Mouse (Mus musculus) midbrain, postnatal 0 days (tissue): Measurements from ENCODE around the gene Orm1. TPM values are rescaled to one million over a fixed set of nuclear protein-coding genes. Genes with fewer than 3 reads are reported as not detected.

Experiments
- ATAC-seq: fragments of 200-750 bp; cut with Nextera tagmentation; 2 replicates; pipeline ENCODE4 v1.8.0; 2017; ENCODE audit warnings: moderate number of reproducible peaks, mild to moderate bottlenecking, moderate TSS enrichment, moderate library complexity; ENCODE audit not compliant: low FRiP score
- DNase-seq: peaks from one replicate; pipeline ENCODE4 v3.0.0-alpha.2; 2015; ENCODE audit warnings: low spot score
- H3K27ac ChIP-seq: fragments of 300-500 bp; sonication (generic); 2 replicates; pipeline ENCODE4 v1.5.1; 2014; ENCODE audit warnings: low read depth, mild to moderate bottlenecking, low read length, mixed read lengths
- H3K27me3 ChIP-seq: fragments of 300-500 bp; sonication (generic); 2 replicates; pipeline ENCODE4 v1.6.1; 2014; ENCODE audit warnings: low read length, control low read depth, mixed read lengths; ENCODE audit not compliant: insufficient read depth
- H3K36me3 ChIP-seq: fragments of 300-500 bp; sonication (generic); 2 replicates; pipeline ENCODE4 v1.6.1; 2014; ENCODE audit warnings: low read length, control low read depth, mixed read lengths; ENCODE audit not compliant: insufficient read depth
- H3K4me1 ChIP-seq: fragments of 300-500 bp; sonication (generic); 2 replicates; pipeline ENCODE4 v1.6.1; 2014; ENCODE audit warnings: mild to moderate bottlenecking, control low read depth, antibody characterized with exemption, low read length, mixed read lengths; ENCODE audit not compliant: insufficient read depth
- H3K4me2 ChIP-seq: fragments of 300-500 bp; sonication (generic); 2 replicates; pipeline ENCODE4 v1.6.1; 2014; ENCODE audit warnings: low read depth, mild to moderate bottlenecking, low read length, mixed read lengths; ENCODE audit not compliant: poor library complexity, severe bottlenecking
- H3K4me3 ChIP-seq: fragments of 300-500 bp; sonication (generic); 2 replicates; pipeline ENCODE4 v1.5.1; 2014; ENCODE audit warnings: low read depth, mild to moderate bottlenecking, low read length, moderate library complexity
- H3K9ac ChIP-seq: fragments of 300-500 bp; sonication (generic); replicated peaks from 2 replicates; pipeline ENCODE4 v1.6.1; 2014; ENCODE audit warnings: mild to moderate bottlenecking, low read length, moderate library complexity, mixed read lengths; ENCODE audit not compliant: poor library complexity, severe bottlenecking
- H3K9me3 ChIP-seq: fragments of 300-500 bp; sonication (generic); 2 replicates; pipeline ENCODE4 v1.6.1; 2016; ENCODE audit warnings: low read length, control low read depth
- CTCF ChIP-seq: IDR thresholded peaks from 2 replicates; pipeline ENCODE4 v1.5.1; 2016; ENCODE audit warnings: antibody characterized with exemption, mild to moderate bottlenecking
- WGBS: fragments of 180-500 bp; shearing (Covaris S2); extraction: QIAGEN DNeasy Blood & Tissue Kit; methylation state at CpG from one replicate; pipeline ENCODE4 v1.1.7; 2014; 5-methylcytosine and 5-hydroxymethylcytosine counted together
- polyA plus RNA-seq: library from polyadenylated mRNA; unstranded; fragments of >200 nt; fragmentation: Nextera tagmentation; extraction: Ambion mirVana; gene quantifications from 2 replicates; pipeline ENCODE4 v1.2.1, GENCODE M21; 2015
- total RNA-seq: library from RNA; depleted of rRNA; stranded (reverse); fragments of >200 nt; gene quantifications from 2 replicates; pipeline ENCODE4 v1.2.3, GENCODE M21; 2014; rRNA removed

Gene Orm1
- total and polyA plus RNA-seq, 2 experiments from 2014 or later = not detected

DNA sequence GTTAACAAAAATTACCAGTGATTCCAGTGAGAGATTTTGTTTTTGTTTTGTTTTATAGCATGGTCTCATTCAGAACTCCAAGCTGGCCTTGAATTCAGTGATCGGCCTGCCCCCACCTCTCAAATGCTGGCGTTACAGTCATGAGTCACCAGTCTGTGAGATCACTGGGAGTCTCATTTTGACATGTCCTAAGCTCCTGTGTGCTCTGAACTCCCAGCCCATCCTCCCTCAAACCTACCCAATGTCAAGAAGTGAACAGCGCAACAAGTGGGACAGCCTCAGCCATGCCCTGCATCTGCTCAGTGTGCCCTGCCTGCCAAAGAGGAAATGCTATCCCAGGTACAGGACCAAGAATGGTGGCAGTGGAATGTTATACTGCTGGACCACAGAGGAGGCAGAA lies 40.9 kb downstream of the Orm1 start:
- no peak for DNase-seq
- 82% methylated on average over 3 of the region's 3 CpGs for WGBS

DNA sequence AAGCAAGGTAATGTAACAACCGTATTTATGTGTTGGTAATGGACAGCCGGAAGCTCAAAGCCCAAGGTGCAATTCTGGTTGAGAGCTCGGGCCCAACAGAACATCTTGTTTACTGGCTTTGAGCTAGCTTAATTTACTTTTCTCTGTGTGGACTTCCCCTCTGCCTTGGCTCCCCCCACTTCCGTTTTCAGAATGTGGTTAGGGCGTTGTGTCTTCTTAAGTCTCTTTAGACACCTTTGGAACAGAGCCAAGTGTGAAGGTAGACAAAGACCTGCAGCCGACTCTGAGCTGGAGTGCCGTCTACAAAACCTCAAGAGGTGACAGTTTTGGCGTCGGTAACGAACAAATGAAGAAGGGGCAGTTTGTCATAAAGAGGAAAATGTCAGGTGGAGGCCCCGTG lies 41.4 kb downstream of the Orm1 start:
- WGBS = 71% methylated on average over 11 of the region's 11 CpGs
- ATAC-seq (no peak), DNase-seq (no peak)

More for the DNA sequence above, 40.9 kb downstream of the Orm1 start:
- peaks cover 2% of the 10 kb centered on the region for H3K36me3 ChIP-seq
- H3K27ac ChIP-seq = no peak overlapping the region
- no peak for ATAC-seq
- peaks cover 3% of the 10 kb centered on the region; the same call in 1 of the 2 replicates for H3K4me1 ChIP-seq
- H3K9me3 ChIP-seq = no peaks in the 10 kb centered on the region
- H3K27me3 ChIP-seq = no peaks in the 10 kb centered on the region
- H3K9ac ChIP-seq = no peak overlapping the region
- no peak overlapping the region for H3K4me3 ChIP-seq
- no peak for TF ChIP-seq CTCF
- no peak overlapping the region for H3K4me2 ChIP-seq

DNA sequence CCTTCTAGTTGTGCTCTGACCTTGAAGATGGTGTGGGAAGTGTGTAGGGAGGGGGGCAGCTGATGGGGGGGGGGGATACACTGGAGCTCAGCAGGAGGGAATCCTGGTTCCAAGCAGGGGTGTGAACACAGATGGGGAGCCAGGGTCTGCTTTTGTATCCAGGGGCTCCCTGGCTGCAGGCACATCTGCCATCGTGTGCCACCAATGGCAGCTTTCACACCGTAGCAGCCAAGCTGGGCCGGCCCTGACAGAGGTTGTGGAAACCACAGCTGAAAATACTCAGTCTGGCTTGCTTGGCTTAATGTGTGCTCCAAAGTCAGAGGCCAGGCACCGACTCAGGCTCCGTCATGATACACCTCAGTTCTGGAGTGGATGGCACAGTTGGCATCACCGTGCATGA lies 43.7 kb downstream of the Orm1 start:
- H3K9ac ChIP-seq = no peak overlapping the region
- TF ChIP-seq CTCF = no peak
- ATAC-seq (no peak), DNase-seq (no peak)
- WGBS = 59% methylated on average over 6 of the region's 6 CpGs
- H3K27ac ChIP-seq = no peak overlapping the region
- H3K27me3 ChIP-seq = no peaks in the 10 kb centered on the region
- H3K36me3 ChIP-seq = no peaks in the 10 kb centered on the region; the same call in 1 of the 2 replicates
- H3K9me3 ChIP-seq = no peaks in the 10 kb centered on the region
- H3K4me3 ChIP-seq = no peak overlapping the region
- peaks cover 3% of the 10 kb centered on the region; the same call in 1 of the 2 replicates for H3K4me1 ChIP-seq
- no peak overlapping the region for H3K4me2 ChIP-seq

More for the DNA sequence above, 41.4 kb downstream of the Orm1 start:
- Histone ChIP-seq H3K27me3 (no peaks in the 10 kb centered on the region), H3K36me3 (no peaks in the 10 kb centered on the region; the same call in 1 of the 2 replicates), H3K4me2 (no peak overlapping the region), H3K9me3 (no peaks in the 10 kb centered on the region), H3K9ac (no peak overlapping the region), H3K4me3 (no peak overlapping the region), H3K4me1 (peaks cover 3% of the 10 kb centered on the region; the same call in 1 of the 2 replicates), H3K27ac (no peak overlapping the region)
- TF ChIP-seq CTCF = no peak

GRCm38 (mm10) chr4:63389121-63389886 lies 44.9 kb downstream of the Orm1 start:
- Histone ChIP-seq H3K9me3 (no peaks in the 10 kb centered on the region), H3K27ac (peak overlapping the region; percentile 65), H3K4me1 (peaks cover 3% of the 10 kb centered on the region; the same call in 1 of the 2 replicates), H3K4me2 (no peak overlapping the region), H3K36me3 (peaks cover 6% of the 10 kb centered on the region; the same call in 1 of the 2 replicates), H3K9ac (no peak overlapping the region; the same call in 1 of the 2 replicates), H3K27me3 (no peaks in the 10 kb centered on the region), H3K4me3 (no peak overlapping the region)
- DNase-seq (peak; percentile 41), ATAC-seq (peak; percentile 34)
- 0 out of 2 replicates have a peak, but pooled peaks have one; percentile 5 for TF ChIP-seq CTCF
- 24% methylated on average over 8 of the region's 8 CpGs for WGBS

DNA sequence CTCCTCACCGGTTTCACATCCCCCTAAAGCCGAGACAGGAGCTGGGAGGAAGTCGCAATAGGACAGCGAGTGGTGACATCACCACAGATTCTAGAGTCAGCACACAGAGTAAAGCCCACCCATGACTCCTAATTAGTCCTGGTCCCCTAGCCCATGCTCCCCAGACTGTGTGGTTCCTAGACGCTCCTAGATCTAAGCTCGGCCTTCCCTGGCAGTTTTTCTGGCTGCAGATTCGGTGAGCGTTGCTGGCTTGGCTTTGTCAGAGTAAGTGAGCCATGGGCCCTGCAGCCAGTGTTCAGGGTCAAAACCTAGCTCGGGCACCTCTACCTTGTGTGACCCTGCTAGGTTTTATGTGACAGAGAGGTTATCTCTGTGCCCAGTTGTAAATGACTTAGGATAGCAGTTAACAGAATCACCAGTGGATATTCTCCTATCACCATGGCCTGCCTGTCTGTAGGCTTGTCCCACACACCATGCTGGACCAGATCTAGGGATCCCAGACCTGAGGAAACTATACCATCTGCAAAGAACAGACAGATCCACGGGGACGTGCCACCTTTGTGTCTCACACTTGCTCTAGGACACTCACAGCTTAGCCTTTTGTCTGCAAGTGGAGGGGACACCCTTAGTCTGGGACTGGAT lies 45.6 kb downstream of the Orm1 start:
- H3K4me3 ChIP-seq = no peak overlapping the region
- H3K4me1 ChIP-seq = peaks cover 3% of the 10 kb centered on the region; the same call in 1 of the 2 replicates
- DNase-seq (peak; percentile 30), ATAC-seq (peak; percentile 53)
- no peaks in the 10 kb centered on the region for H3K27me3 ChIP-seq
- no peak overlapping the region for H3K9ac ChIP-seq
- H3K9me3 ChIP-seq = no peaks in the 10 kb centered on the region
- H3K27ac ChIP-seq = 0 out of 2 replicates have a peak overlapping the region, but pooled peaks have one; percentile 0
- H3K4me2 ChIP-seq = no peak overlapping the region
- 41% methylated on average over 11 of the region's 11 CpGs for WGBS
- H3K36me3 ChIP-seq = peaks cover 10% of the 10 kb centered on the region
- no peak for TF ChIP-seq CTCF

GRCm38 (mm10) chr4:63391322-63391721 lies 47.0 kb downstream of the Orm1 start:
- Histone ChIP-seq H3K27ac (no peak overlapping the region), H3K27me3 (no peaks in the 10 kb centered on the region), H3K4me1 (peaks cover 3% of the 10 kb centered on the region; the same call in 1 of the 2 replicates), H3K9me3 (no peaks in the 10 kb centered on the region), H3K9ac (no peak overlapping the region), H3K4me2 (no peak overlapping the region), H3K4me3 (no peak overlapping the region), H3K36me3 (peaks cover 11% of the 10 kb centered on the region)
- no peak for TF ChIP-seq CTCF
- ATAC-seq (no peak), DNase-seq (no peak)
- 90% methylated on average over 6 of the region's 6 CpGs for WGBS

Other genes starting within 250 kb of the Orm1 start
- not detected in 2 replicates for gene Ambp, start 189.8 kb upstream of the Orm1 start, total RNA-seq
- gene Ambp, start 189.8 kb upstream of the Orm1 start, polyA plus RNA-seq = not detected in 2 replicates
- 0.28 and 0.60 TPM in 2 replicates for gene Kif12, start 172.4 kb upstream of the Orm1 start, total RNA-seq
- 0.16 and 0.21 TPM in 2 replicates for gene Kif12, start 172.4 kb upstream of the Orm1 start, polyA plus RNA-seq
- gene Col27a1, start 130.6 kb upstream of the Orm1 start, total RNA-seq = 3.9 and 4.8 TPM in 2 replicates
- gene Col27a1, start 130.6 kb upstream of the Orm1 start, polyA plus RNA-seq = 0.85 and 0.88 TPM in 2 replicates
- not detected in 2 replicates for gene Orm3, start 11.6 kb downstream of the Orm1 start, total RNA-seq
- not detected in 2 replicates for gene Orm3, start 11.6 kb downstream of the Orm1 start, polyA plus RNA-seq
- gene Orm2, start 17.9 kb downstream of the Orm1 start, total RNA-seq = not detected in 2 replicates
- not detected in 2 replicates for gene Orm2, start 17.9 kb downstream of the Orm1 start, polyA plus RNA-seq
- gene Akna, start 58.8 kb downstream of the Orm1 start, total RNA-seq = 4.4 and 5.3 TPM in 2 replicates
- gene Akna, start 58.8 kb downstream of the Orm1 start, polyA plus RNA-seq = 1.9 and 2.1 TPM in 2 replicates
- 14.5 and 20.1 TPM in 2 replicates for gene Whrn, start 151.4 kb downstream of the Orm1 start, total RNA-seq
- 2.4 and 3.5 TPM in 2 replicates for gene Whrn, start 151.4 kb downstream of the Orm1 start, polyA plus RNA-seq
- 142 and 202 TPM in 2 replicates for gene Atp6v1g1, start 200.2 kb downstream of the Orm1 start, total RNA-seq
- 356 and 357 TPM in 2 replicates for gene Atp6v1g1, start 200.2 kb downstream of the Orm1 start, polyA plus RNA-seq
- gene Tmem268, start 214.2 kb downstream of the Orm1 start, total RNA-seq = 3.2 and 4.8 TPM in 2 replicates
- gene Tmem268, start 214.2 kb downstream of the Orm1 start, polyA plus RNA-seq = 4.7 and 5.0 TPM in 2 replicates